Mouse (Mus musculus) CD8-positive naive resting alpha-beta T cell, adult 2 months (primary cell): ENCODE measurements at regions not wholly inside any gene's neighbourhood (a gene's known extent, or its start where the extent isn't known, plus 50 kb on each side); places are given as distances from the start of the nearest gene placed in this dataset.

Experiments
- DNase-seq, 2 experiments: peaks; one replicate each; pipeline ENCODE4 v3.0.0; 2022; ENCODE audit warnings: low read depth in 2 of 2, low spot score in 2 of 2

DNA sequence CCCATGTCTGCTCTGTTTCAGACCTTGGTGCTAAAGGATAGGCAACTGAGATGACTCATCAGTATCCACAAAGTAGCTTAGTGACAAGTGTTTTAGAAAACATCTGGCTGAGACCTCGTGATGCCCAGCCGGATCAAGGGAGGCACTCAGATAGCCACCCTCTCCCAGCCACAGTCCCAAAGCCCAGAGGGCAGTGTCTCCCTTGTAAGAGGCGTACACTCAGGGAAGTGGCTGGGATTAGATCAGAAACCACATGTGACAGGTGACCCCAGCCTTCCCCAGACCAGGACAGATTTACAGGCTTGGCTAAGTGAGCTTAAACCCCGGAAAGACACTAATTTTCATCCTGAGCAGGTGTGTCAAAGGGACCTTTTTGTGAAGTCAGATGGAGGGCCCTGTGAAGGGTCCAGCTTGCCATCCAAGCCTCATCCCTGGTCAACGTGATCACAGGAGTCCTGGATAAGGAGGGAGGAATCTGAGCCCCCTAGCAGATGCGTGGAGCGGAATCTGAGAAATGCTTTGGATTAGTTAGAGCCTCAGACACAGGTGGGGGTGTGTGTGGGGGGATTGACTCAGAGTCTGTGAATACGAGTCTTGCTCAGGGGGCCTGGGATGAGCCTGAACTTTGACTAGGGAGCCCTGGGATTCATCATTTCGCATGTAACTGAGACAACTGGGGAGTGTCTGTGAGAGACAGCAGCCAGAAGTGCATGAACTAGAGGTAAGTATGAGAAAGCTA lies 711.4 kb downstream of the Vrk1 start:
- no peak for DNase-seq

DNA sequence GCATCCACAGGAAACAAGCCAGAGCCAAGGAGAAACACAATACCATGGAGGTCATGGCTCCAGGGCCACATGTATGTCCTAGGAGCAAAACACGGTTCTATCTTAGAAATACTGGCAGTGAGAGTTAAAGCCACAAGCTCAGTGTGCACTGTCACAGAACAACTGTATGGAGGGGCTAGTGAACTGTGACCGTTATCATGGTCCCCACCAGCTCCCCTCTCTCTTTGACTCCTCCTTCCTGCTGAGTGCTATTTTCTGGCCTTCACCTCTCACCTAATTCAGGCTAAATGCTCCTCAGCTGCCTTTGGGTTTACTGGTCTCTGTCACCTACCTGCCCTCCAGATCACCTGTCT lies 712.0 kb downstream of the Vrk1 start:
- DNase-seq: no peak

DNA sequence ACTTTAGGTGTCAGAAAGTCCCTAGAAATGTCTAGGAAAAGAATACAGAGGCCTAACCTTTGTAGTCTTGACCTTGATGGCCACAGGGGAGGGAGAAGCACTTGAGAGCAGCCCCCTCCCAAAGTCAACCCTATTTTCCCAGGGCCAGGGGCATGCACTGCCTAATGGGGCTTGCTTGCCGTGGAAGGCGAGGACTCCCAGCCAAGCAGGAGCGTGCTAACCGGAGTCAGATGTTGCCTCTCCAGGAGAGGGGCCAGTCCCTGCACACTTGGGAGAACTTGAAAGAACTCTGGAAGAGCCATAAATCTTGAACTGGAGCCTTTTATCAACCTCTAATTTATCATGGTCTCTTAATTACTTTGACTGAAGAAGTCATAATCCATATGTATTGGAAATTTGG lies 712.7 kb downstream of the Vrk1 start:
- no peak for DNase-seq

DNA sequence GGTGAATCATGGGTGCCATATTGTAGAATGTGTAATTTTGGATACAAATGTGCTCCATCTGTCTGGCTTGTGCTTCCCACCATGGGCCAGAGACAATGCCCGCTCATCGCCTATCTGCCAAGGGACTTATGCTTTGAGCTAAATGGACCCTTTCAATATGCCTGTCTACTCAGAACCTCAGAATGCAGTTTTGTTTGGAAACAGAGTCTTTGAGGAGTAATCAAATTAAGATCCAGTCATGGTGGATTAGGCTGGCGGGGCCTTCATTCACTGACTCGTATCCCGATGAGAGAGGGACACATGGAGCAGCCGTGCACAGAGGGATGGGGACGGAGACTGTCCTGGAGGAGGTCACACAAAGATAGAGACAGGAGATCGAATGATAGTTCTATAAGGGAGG lies 716.9 kb downstream of the Vrk1 start:
- no peak for DNase-seq

GRCm38 (mm10) chr12:106727486-106727885 lies 717.5 kb downstream of the Vrk1 start:
- DNase-seq: no peak

GRCm38 (mm10) chr12:106729686-106730085 lies 719.7 kb downstream of the Vrk1 start:
- DNase-seq: no peak

DNA sequence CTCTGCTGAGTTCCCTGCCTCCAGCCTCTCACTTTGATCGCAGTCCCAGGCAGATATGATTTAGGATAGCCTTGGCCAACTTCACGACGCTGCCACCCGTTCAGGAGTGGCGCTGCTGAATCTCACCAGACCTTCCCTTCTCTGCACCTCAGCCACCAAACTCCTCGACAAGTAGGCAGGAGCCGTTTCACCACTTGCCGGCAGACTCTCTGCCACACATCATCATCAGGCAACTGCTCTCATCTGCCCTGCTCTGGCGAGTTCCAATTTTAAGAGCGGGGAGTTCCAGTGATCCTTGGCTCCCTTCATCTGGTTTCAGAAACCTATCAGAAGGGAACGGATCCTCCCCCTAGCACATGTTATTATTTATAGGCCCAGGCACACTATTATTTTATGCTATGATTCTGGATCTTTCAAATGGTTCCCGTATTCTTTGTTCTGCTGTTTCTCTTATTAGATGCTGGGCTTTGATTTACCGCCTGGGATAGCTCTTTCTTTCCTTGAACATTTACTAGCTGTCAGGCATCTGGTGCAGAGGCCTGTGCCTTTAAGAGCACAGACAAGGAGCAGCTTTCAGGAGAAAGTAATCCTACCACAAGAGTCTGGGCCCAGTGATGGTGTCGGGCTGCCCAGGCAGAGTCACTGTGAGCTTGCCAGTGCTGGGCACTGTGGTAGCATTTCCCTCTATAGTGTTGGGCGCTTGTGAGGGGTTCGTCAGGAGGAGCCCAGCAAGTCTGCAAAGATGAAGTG lies 722.3 kb downstream of the Vrk1 start:
- DNase-seq: no peak

DNA sequence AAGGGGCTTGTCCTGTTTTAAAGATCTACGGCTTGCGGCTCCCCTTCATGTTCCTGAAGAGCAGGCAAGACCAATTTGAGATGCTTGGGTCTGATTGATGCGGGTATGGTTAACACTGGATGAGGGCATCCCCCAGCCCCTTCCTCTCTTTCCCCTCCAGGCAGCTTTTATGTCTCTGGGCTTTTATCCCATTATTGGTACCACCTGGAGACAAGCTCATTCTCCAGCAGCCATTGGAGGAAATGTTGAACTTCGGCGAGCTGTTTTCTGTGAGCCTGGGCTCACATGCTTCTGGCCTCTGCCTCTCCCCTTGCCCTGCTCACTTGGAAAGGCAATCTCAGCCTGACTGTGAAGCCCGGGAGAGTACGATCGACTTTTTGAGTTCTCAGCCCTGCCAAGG lies 738.7 kb downstream of the Vrk1 start:
- no peak for DNase-seq

DNA sequence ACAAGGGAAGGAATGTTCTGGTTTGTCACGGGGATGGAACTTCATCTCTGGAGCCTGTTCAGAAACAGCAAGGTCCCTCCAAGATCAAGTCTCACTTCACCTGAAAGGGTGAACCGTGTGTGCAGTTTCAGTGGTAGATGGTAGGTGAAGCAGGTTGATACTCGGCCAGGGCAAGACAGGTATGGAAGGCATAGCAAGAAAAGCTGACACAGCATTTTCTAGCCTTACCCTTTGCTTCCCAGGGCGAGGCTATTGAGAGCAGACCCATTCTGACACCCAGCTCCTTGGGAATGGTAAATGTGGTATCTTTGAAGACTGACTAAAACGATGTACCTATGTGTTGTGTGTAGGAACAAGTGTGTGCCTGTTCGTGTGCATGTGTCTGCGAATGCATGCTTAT lies 724.9 kb upstream of the 3110018I06Rik start:
- no peak for DNase-seq

- no peak for DNase-seq
Measured at GRCm38 (mm10) chr12:106764516-106764915, 723.9 kb upstream of the 3110018I06Rik start.

DNA sequence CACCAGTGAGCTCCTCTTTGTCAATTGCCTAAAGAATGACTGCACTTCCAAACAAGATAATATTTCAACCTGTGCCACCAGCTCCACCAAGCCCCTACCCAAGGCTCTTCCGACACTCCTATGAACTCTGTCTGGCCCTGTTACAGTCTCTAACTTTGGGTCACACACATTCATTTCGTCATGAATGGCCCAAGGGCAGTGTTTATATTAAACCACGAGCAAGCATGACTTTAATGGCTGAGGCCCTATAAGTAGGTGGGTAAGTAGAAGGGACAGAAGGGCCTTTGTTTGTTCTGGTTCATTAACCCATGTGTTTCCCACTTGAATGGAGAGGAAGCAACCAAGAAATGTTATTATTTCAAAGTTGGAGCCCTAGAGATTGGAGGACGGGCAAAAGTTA lies 714.9 kb upstream of the 3110018I06Rik start:
- no peak for DNase-seq

GRCm38 (mm10) chr12:106796596-106796995 lies 691.8 kb upstream of the 3110018I06Rik start:
- no peak for DNase-seq

DNA sequence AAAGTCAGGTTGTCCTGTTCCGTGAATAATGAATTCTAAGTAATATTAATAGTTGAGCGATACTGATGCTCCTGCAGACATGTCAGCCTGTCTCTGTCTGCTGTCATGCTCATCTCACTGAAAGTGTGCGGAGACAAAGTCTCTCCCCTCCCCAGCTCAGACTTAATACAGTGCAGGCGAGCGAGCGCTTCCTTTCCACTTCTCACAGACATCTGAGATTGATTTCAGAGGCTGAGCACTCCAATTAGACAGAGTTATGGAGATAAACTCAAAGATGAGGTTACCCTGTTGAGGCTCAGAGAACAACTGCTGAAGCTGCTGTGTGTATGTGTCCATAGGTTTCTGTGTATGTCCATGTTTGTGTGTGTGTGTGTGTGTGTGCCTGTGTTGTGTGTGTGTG lies 668.7 kb upstream of the 3110018I06Rik start:
- DNase-seq: no peak

GRCm38 (mm10) chr12:106822311-106822710 lies 666.1 kb upstream of the 3110018I06Rik start:
- DNase-seq: no peak

- no peak for DNase-seq
Measured at GRCm38 (mm10) chr12:106828542-106828941, 659.9 kb upstream of the 3110018I06Rik start.

DNA sequence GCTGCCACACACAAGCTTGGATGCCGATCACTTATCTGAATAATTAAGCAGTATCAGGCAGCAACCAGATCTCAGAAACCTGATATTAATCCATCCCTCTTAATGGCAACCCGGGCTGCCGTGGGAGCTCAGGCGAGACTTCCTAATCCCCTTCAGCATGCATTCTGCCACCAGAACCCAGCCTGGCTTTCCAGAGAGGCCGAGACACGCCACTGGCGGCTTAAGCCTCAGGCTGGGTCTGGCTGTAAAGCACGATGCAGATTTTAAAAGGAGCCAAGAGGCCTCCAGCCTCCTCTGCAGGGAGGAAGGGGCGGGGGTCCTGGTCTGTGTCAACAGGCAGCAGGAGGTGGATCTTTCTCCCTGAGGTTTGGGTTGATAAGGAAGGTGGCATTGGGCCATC lies 659.1 kb upstream of the 3110018I06Rik start:
- no peak for DNase-seq

GRCm38 (mm10) chr12:106835241-106835640 lies 653.2 kb upstream of the 3110018I06Rik start:
- DNase-seq: no peak

DNA sequence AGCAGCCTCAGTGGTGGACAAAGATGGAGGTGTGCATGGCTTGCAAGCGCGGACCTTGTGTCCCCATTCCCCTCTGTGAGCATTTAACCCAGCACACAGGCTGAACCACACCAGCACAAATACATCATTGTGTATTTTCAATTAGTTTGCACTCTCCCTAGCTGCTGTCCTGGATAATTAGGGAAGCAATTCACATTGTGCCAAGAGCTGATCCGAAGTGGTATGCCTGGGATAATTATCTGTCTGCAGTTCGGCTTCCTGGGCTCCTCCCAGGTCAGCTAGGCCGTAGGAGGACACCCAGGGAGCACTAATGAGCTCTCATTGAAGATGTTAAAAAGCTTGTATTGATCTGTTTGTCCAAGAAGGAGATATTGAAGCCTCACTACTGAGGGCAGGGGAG lies 648.8 kb upstream of the 3110018I06Rik start:
- no peak for DNase-seq

DNA sequence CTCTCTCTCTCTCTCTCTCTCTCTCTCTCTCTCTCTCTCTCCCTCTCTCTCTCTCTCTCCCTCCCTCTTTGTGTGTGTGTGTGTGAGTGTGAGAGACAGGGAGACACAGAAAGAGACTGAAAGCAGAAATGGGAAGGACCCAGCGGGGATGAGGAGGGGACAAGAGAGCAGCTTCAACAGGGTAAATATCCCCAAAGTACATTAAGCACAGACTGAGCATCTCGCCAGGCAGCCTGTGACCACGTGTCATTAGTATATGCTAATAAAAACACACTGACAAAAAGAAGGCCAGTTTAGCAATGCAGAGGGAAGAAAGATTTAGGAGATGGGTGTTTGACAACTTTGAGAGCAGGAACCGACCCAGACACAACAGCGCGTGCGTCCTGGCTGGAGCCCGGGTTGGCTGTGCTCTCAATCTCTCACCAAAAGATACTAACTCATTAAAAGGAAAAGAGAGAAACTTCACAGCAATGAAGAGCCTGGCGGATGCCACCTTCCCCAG lies 648.2 kb upstream of the 3110018I06Rik start:
- no peak for DNase-seq

- no peak for DNase-seq
Measured at GRCm38 (mm10) chr12:106841996-106842395, 646.4 kb upstream of the 3110018I06Rik start.

- no peak for DNase-seq
Measured at GRCm38 (mm10) chr12:106842396-106842795, 646.0 kb upstream of the 3110018I06Rik start.

- no peak for DNase-seq
Measured at GRCm38 (mm10) chr12:106851666-106852065, 636.8 kb upstream of the 3110018I06Rik start.

DNA sequence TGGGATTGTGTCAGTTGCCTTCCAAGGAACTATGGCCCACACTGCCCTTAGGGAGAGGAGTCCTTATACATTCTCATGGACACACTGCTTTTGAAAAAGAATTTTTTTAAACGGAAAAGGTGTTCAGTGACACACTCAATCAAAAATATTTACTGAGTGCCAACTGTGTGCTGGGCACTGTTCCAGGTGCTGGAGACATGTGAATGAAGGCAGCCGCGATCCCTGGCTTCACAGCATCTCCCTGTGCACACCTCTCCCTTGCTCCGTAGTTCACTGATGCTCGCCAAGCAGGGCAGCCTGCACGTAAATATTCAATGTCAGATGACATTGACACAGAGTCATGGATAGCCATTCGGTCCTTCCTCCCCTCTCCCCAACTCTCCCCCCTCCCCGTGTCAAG lies 635.7 kb upstream of the 3110018I06Rik start:
- no peak for DNase-seq
